Mouse (Mus musculus) liver, embryonic 11.5 days (tissue): Measurements from ENCODE around the gene Mustn1. TPM values are rescaled to one million over a fixed set of nuclear protein-coding genes. Genes with fewer than 3 reads are reported as not detected.

Source experiments
- ATAC-seq: fragments of 200-750 bp; cut with Nextera tagmentation; replicated peaks from 2 replicates; pipeline ENCODE4 v1.8.0; 2017; ENCODE audit warnings: moderate number of reproducible peaks, mild to moderate bottlenecking, moderate TSS enrichment, moderate library complexity; ENCODE audit not compliant: low FRiP score
- DNase-seq: peaks from one replicate; pipeline ENCODE4 v3.0.0-alpha.2; 2017; ENCODE audit warnings: low spot score
- H3K27ac ChIP-seq: fragments of 300-500 bp; sonication (generic); 2 replicates; pipeline ENCODE4 v1.5.1; 2014; ENCODE audit warnings: mild to moderate bottlenecking, low read depth, low read length, control low read depth
- H3K27me3 ChIP-seq: fragments of 300-500 bp; sonication (generic); replicated peaks from 2 replicates; pipeline ENCODE4 v1.6.1; 2014; ENCODE audit warnings: low read length, mixed read lengths; ENCODE audit not compliant: control insufficient read depth, insufficient read depth
- H3K36me3 ChIP-seq: fragments of 300-500 bp; sonication (generic); 2 replicates; pipeline ENCODE4 v1.6.1; 2014; ENCODE audit warnings: mild to moderate bottlenecking, low read length, moderate library complexity, mixed read lengths; ENCODE audit not compliant: control insufficient read depth, insufficient read depth
- H3K4me1 ChIP-seq: fragments of 300-500 bp; sonication (generic); replicated peaks from 2 replicates; pipeline ENCODE4 v1.6.1; 2014; ENCODE audit warnings: low read length, mixed read lengths; ENCODE audit not compliant: control insufficient read depth, insufficient read depth
- H3K4me2 ChIP-seq: fragments of 300-500 bp; sonication (generic); 2 replicates; pipeline ENCODE4 v1.6.1; 2014; ENCODE audit warnings: mild to moderate bottlenecking, control low read depth, moderate library complexity
- H3K4me3 ChIP-seq: fragments of 300-500 bp; sonication (generic); 2 replicates; pipeline ENCODE4 v1.5.1; 2014; ENCODE audit warnings: low read depth, low read length, control low read depth
- H3K9ac ChIP-seq: fragments of 300-500 bp; sonication (generic); 2 replicates; pipeline ENCODE4 v1.6.1; 2014; ENCODE audit warnings: low read depth, low read length, control low read depth
- H3K9me3 ChIP-seq: fragments of 300-500 bp; sonication (generic); 2 replicates; pipeline ENCODE4 v1.6.1; 2016; ENCODE audit warnings: low read length, inconsistent platforms, mixed read lengths; ENCODE audit not compliant: control insufficient read depth
- WGBS: fragments of 180-500 bp; shearing (Covaris S2); extraction: QIAGEN DNeasy Blood & Tissue Kit; methylation state at CpG from one replicate; pipeline ENCODE4 v1.1.7; 2014; 5-methylcytosine and 5-hydroxymethylcytosine counted together
- polyA plus RNA-seq: library from polyadenylated mRNA; unstranded; fragments of >200 nt; fragmentation: Nextera tagmentation; extraction: Ambion mirVana; gene quantifications from 2 replicates; pipeline ENCODE4 v1.2.1, GENCODE M21; 2014

Gene Mustn1
- polyA plus RNA-seq, 1 experiment from 2014 or later = 0.45 TPM

- no peak for ATAC-seq
- no peak overlapping the region for H3K27ac ChIP-seq
- no peaks in the 10 kb centered on the region for H3K36me3 ChIP-seq
- no peaks in the 10 kb centered on the region for H3K9me3 ChIP-seq
- 88% methylated on average over 8 of the region's 8 CpGs for WGBS
- no peak overlapping the region for H3K4me3 ChIP-seq
- H3K4me2 ChIP-seq = no peak overlapping the region
- H3K27me3 ChIP-seq = no peaks in the 10 kb centered on the region
- H3K9ac ChIP-seq = no peak overlapping the region
- H3K4me1 ChIP-seq = no peaks in the 10 kb centered on the region
- no peak for DNase-seq
Measured at GRCm38 (mm10) chr14:30911141-30911540, 32.1 kb downstream of the Mustn1 start.

GRCm38 (mm10) chr14:30912641-30913040 is 33.6 kb downstream of the Mustn1 start:
- Histone ChIP-seq H3K4me3 (no peak overlapping the region), H3K36me3 (no peaks in the 10 kb centered on the region), H3K27me3 (no peaks in the 10 kb centered on the region), H3K27ac (no peak overlapping the region), H3K4me2 (no peak overlapping the region), H3K9ac (no peak overlapping the region), H3K9me3 (no peaks in the 10 kb centered on the region), H3K4me1 (no peaks in the 10 kb centered on the region)
- WGBS = 72% methylated on average over 8 of the region's 8 CpGs
- DNase-seq = no peak
- ATAC-seq = no peak

- Histone ChIP-seq H3K4me3 (no peak overlapping the region), H3K4me2 (no peak overlapping the region), H3K9ac (no peak overlapping the region), H3K27ac (no peak overlapping the region), H3K36me3 (no peaks in the 10 kb centered on the region), H3K4me1 (no peaks in the 10 kb centered on the region), H3K9me3 (no peaks in the 10 kb centered on the region), H3K27me3 (no peaks in the 10 kb centered on the region)
- ATAC-seq (no peak), DNase-seq (no peak)
- 82% methylated on average over 5 of the region's 5 CpGs for WGBS
Measured at GRCm38 (mm10) chr14:30913404-30913803, 34.4 kb downstream of the Mustn1 start.

GRCm38 (mm10) chr14:30916516-30916915 is 37.5 kb downstream of the Mustn1 start:
- H3K27me3 ChIP-seq = no peaks in the 10 kb centered on the region
- H3K27ac ChIP-seq = no peak overlapping the region
- no peak overlapping the region for H3K4me3 ChIP-seq
- WGBS = 91% methylated on average over 1 of the region's 1 CpGs
- DNase-seq (no peak), ATAC-seq (no peak)
- no peak overlapping the region for H3K4me2 ChIP-seq
- H3K4me1 ChIP-seq = no peaks in the 10 kb centered on the region
- no peaks in the 10 kb centered on the region for H3K36me3 ChIP-seq
- H3K9ac ChIP-seq = no peak overlapping the region
- H3K9me3 ChIP-seq = no peaks in the 10 kb centered on the region

GRCm38 (mm10) chr14:30922053-30922670 is 43.2 kb downstream of the Mustn1 start:
- no peaks in the 10 kb centered on the region for H3K9me3 ChIP-seq
- DNase-seq (no peak), ATAC-seq (no peak)
- no peak overlapping the region for H3K4me3 ChIP-seq
- H3K27me3 ChIP-seq = no peaks in the 10 kb centered on the region
- no peak overlapping the region for H3K9ac ChIP-seq
- 61% methylated on average over 8 of the region's 8 CpGs for WGBS
- peak overlapping the region; percentile 41 for H3K4me2 ChIP-seq
- no peaks in the 10 kb centered on the region for H3K4me1 ChIP-seq
- H3K27ac ChIP-seq = no peak overlapping the region
- no peaks in the 10 kb centered on the region for H3K36me3 ChIP-seq

- H3K9me3 ChIP-seq = no peaks in the 10 kb centered on the region
- 46% methylated on average over 6 of the region's 6 CpGs for WGBS
- H3K4me3 ChIP-seq = peak within 1 kb of the TSS; percentile 13; the same call in 1 of the 2 replicates
- DNase-seq = no peak
- ATAC-seq = no peak
- no peaks in the 10 kb centered on the region for H3K36me3 ChIP-seq
- H3K9ac ChIP-seq = no peak within 1 kb of the TSS
- H3K4me2 ChIP-seq = peak within 1 kb of the TSS; percentile 41
- 0 out of 2 replicates have a peak within 1 kb of the TSS, but pooled peaks have one; percentile 21 for H3K27ac ChIP-seq
- H3K4me1 ChIP-seq = no peaks in the 10 kb centered on the region
- no peaks in the 10 kb centered on the region for H3K27me3 ChIP-seq
Measured at GRCm38 (mm10) chr14:30923375-30924105, 44.5 kb downstream of the Mustn1 start, which contains the start of gene Itih3. TSS of gene Itih3 (minus strand) at chr14:30923760.

- no peak overlapping the region for H3K27ac ChIP-seq
- no peak overlapping the region for H3K4me3 ChIP-seq
- no peak overlapping the region for H3K9ac ChIP-seq
- no peaks in the 10 kb centered on the region for H3K9me3 ChIP-seq
- 80% methylated on average over 3 of the region's 3 CpGs for WGBS
- no peak for DNase-seq
- ATAC-seq = no peak
- H3K4me1 ChIP-seq = no peaks in the 10 kb centered on the region
- no peaks in the 10 kb centered on the region for H3K27me3 ChIP-seq
- H3K4me2 ChIP-seq = no peak overlapping the region
- H3K36me3 ChIP-seq = no peaks in the 10 kb centered on the region
Measured at GRCm38 (mm10) chr14:30925492-30925891, 46.5 kb downstream of the Mustn1 start.

GRCm38 (mm10) chr14:30930386-30930785 is 51.4 kb downstream of the Mustn1 start:
- H3K9me3 ChIP-seq = no peaks in the 10 kb centered on the region
- H3K27ac ChIP-seq = no peak overlapping the region
- DNase-seq (no peak), ATAC-seq (no peak)
- no peaks in the 10 kb centered on the region for H3K4me1 ChIP-seq
- 85% methylated on average over 4 of the region's 4 CpGs for WGBS
- no peak overlapping the region for H3K4me2 ChIP-seq
- H3K36me3 ChIP-seq = no peaks in the 10 kb centered on the region
- H3K9ac ChIP-seq = no peak overlapping the region
- H3K27me3 ChIP-seq = no peaks in the 10 kb centered on the region
- H3K4me3 ChIP-seq = no peak overlapping the region
